Mouse (Mus musculus): ENCODE measurements at regions not wholly inside any gene's neighbourhood (a gene's known extent, or its start where the extent isn't known, plus 50 kb on each side); places are given as distances from the start of the nearest gene placed in this dataset.
A peak's percentile ranks its signal among the peaks of the same experiment; 100 is the strongest.
"Not testable (repeated sequence)": the region's sequence is repeated elsewhere in the genome, so short reads cannot be mapped to it uniquely, and the experiment has no call there.

DNA sequence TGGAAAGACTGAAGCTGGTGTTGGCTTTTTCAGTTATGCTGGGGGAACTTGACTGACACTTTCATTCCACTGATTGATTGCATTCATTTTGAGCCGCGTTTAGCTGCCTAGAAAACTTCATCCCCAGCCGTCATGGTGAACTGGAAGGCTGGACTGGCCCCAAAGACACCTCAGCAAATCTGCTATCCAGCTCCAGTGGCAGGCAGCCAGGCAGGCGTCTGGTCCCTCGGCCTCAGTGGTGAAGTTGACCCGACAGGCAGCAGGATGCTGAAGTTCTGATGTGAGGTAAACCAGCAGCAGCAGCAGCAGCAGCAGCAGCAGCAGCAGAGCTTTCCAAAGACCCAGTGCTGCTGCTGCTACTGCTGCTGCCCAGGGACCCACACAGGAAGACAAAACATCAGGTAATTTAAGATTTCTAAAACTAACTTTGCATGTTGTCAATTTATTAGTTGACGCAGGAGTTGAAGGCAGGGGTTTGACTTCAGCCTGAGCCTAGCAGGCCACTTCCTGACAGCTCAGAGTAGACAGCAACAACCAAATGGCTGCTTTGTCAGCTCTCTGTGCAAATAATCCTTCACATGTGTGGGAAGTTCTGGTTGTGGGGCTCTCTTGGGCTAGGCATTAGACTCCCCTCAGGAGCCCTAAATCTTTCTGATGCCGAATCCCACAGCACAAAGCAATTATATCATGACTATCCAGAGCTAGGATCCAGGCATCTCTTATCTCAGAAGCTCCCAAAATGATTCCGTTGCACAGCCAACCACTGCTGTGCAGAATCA, 200.4 kb upstream of the Nhs start:
- DNase-seq (ENCODE audit: low spot score in 2 of 2) = no peak

DNA sequence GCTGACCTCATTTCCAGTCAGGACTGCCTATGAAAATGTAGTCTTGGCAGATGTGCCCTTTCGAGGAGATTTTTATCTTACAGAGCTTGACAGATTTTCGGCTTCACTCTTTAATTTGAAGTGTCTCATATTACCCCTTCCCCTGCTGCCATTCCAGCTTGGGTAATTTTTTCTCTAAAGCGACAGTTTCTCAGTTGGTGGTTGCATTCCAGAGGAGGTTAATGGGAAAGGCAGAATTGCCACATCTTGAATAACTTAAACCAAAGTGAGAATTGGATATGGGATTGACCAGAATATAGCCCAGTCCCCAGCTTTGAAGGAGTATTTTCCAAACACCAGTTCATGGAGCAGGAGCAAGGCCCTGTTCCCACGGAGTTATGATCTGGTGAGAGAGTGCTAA, 188.8 kb upstream of the Nhs start:
- DNase-seq (ENCODE audit: low spot score in 2 of 2) = no peak

DNA sequence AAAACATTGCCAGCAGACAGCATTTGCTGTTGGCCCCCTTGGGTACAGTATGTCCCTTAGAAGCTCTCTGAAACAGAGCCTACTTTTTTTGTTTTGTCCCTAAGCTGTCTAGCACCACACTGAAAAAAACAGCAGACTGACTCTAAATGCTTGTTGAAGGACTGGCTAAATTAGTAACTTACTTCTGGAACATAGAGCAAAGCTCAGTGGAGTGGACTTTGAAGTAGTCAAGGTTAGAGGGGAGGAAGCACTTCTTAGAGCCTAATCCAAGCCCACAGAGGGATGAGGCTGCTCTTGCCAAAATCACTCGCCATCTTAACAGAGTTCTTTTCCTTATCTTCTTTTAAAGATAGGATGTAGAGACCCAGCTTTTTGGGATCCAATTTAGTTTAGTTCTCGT, 188.4 kb upstream of the Nhs start:
- no peak for DNase-seq (ENCODE audit: low spot score in 2 of 2)

DNA sequence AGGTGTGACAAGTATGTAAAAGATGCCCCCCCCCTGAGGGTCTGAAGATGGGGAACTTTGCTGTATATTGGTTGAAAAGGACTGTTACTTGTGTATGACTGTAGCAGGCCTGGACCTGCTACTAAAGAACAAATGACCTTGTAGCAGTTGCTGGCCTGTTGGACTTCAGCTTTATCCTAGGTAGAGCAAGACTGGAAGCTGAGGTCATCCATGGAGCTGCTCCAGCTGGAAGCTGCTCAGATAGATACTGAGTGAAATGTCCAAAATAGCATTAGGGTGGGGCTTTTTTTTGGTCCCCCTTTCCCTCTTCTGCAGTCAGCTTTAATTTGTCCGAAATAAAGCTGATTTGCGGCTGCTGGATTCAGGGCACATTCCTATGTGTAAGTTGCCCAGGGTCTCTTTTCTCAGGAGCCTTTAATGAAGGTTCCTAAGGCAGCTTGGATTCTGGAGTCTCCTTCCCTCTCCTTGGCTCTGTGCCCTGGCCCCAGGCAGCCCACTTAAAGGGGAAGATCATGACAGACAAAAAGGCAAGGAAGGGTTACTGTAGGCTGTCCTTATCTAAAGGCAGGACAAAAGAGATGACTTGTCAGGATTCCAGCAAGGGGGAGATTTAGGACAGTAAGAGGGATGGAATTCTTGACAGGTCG, 186.1 kb upstream of the Nhs start:
- DNase-seq (ENCODE audit: low spot score in 2 of 2) = no peak

DNA sequence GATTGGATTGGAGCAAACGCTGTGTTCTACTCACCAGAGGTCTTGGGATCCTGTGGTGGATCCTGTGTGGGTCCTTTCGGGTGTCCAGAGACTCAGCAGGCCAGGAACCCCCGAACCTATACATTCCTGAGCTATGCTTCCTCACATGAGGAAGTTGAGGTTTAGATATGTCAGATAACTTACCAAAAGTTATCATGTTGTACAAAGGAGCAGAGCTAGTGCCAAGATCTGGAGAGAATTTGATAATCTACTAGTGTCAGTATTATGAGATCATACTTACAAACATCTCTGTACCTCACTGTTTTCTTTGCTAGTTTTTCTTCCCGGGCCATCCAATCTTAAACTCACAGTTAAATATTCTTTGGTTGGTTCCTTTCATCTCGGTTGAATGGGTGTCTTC, 172.6 kb upstream of the Nhs start:
- DNase-seq (ENCODE audit: low spot score in 2 of 2) = no peak

DNA sequence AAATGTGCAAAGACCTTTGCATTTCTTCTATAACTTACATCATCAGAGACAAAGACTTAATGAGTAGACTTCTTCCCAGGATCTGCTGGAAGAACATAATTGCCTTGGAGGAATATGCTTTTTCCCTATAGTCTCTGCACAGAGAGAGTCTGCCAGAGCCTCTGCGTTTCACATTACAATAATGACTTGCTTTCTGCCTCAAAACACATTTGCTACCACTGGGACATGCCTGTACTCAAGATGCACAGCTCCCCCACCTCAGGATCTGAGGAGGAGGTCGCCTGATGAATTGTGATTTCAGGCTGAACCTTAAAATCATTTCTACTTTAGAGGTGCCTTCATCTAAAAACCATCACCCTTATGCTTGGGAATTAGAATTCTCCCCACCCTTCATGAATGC, 148.1 kb upstream of the Nhs start:
- no peak for DNase-seq (ENCODE audit: low spot score in 2 of 2)

DNA sequence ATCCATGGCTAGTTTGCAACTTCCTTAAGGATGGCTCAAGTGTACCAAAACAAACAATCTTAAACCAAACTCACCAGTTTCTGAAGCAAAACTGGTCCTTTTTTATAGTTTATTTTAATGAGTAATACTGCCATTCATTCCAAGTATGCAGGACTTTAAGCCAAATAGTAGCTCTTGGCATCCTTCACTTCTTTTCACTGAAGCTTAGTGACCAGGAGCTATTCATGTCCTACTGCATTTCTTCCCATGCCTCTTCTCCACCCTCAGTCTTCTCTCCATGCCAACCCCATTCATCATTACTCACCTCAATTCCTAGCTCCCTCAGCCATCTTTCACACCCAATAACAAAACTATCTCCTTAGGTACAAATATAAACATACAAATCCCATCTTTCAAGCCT, 144.6 kb upstream of the Nhs start:
- DNase-seq (ENCODE audit: low spot score in 2 of 2) = no peak

DNA sequence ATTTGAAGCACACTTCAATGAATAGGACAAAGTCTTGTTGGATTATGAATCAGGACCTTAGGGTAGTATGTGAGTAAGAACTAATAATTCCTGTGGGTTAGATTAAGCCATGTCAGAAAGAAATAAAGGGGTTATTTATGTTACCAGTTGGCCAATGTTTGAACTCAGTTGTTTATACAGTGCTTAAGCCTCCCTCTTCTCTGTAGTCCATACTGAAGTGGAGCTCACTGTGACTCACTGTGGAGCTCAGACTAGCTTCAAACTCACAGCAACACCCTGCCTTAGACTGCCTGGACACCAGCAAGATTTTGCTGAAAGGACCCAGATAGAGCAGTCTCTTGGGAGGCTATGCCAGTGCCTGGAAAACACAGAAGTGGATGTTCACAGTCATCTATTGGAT, 143.3 kb upstream of the Nhs start:
- DNase-seq (ENCODE audit: low spot score in 2 of 2) = no peak

DNA sequence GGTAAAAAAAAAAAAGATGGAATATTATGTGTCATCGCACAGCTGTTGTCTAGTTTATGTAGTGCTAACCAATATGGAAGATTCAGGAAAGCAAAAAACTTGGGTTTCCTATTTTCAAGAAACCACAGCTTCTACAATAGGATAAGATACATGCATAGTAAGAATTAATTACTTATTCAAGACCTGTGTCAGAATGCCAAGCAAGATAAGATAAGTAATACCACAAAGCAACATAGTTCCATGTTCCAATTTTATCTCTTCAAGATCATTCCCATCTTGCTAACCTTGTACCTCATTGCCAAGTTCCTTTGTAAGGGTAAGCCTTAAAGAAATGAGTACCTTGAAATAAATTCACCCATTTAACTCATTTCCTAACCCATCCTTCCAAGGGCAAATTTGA, 131.7 kb upstream of the Nhs start:
- no peak for DNase-seq (ENCODE audit: low spot score in 2 of 2)

DNA sequence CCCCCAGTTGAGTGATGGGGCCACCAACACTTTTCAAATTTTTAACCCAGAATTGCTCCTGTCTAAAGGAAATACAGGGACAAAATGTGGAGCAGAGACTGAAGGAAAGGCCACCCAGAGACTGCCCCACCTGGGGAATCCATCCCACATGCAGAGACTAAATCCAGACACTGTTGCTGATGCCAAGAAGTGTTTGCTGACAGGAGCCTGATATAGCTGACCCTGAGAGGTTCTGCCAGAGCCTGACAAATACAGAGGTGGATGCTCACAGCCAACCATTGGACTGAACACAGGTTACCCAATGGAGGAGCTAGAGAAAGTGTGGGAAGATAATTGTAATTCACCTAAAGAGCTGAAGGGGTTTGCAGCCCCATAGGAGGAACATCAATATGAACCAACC, 126.6 kb upstream of the Nhs start:
- not testable (repeated sequence) for DNase-seq (ENCODE audit: low spot score in 2 of 2)

DNA sequence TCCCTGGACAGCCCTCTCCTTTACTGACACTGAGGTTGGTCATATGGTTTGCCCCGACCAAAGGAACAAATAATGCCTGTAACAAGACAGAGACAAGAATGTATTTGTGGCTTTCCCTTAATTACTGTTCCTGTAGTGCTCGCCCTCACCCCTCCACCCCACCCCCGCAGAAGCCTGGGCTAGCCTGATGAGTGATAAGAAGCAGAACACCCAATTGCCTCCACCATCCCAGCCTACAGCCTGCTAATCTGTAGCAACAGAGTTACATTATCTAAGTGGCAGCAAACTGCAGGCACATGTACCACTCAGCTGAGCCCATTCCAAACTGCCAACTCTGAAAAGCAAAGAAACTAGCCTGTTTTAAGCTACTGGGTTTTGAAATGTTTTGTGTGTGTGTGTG, 124.7 kb upstream of the Nhs start:
- no peak for DNase-seq (ENCODE audit: low spot score in 2 of 2)

DNA sequence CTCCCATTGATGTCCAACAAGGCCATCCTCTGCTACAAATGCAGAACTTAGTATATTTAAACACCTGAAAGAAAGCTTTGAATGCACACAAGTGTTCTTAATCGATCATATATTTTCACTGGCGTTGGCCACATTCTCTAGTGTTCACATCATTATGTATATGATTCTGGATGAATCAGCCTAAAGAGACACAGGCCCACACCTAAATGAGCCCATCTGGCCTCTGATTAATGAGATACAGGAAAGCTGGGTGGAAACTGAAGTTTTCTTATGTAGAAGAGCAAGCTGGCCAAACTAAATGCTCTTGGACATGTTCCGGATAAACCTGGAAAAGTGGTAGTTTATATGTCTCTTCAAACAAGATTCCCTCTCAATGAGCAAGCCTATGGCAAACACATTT, 123.2 kb upstream of the Nhs start:
- no peak for DNase-seq (ENCODE audit: low spot score in 2 of 2)

DNA sequence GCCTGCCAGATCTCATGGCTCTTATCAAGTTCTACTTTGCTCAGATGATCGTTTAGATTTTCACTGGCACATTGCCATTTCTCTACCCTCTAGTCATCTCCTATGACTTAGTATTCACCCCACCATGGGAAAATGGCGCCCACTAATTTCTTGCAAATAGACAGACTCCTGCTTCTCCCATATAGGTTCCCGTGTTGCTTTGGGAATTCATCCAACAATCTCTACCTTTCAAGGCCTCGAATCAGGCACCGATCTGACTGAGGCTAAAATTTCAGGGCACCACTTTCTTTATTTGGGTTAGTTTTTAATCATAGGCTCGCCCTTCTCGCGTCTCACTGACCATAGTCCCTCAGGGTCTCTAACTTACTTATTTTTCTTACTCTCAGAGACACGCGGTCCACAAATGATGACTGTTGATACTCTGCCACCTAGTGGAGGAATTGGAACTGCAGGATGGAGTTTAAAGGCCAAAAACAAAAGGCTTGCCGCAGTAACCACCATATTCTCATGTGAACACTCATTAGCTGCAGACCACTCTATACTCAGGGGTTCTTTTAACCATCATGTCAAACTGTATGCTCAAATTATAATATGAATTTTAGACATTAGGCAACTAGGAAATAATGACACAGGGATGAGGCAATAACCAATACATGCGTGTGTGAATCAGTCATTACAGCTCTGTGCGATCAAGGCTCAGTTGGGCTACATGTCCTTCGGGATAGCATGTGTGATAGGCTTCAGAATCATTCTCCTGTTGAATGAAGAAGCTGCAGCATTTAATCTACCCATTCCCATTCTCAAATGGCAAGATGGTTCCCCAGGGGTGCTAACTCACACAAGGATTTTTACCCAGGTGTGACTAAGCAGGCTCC, 119.5 kb upstream of the Nhs start:
- DNase-seq (ENCODE audit: low spot score in 2 of 2) = peak; percentile 5 to 44

DNA sequence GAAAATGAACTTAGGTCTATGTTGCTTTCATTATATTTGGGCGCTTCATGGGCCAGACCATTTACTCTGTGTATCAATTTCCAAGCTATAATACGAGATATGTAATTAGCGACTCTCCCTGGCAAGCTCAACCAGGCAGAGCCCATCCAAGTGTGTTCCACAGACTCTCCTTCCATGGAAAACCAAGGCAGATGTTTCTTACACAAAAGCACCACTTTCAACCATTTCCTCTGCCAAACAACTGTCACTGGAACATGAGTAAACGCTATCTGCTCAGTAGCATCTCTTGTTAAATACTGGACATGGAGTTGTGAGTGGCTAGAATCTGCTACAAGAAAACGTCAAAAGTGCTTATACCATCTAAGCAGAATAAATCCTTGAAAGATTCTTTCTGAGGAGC, 115.1 kb upstream of the Nhs start:
- DNase-seq (ENCODE audit: low spot score in 2 of 2) = no peak

DNA sequence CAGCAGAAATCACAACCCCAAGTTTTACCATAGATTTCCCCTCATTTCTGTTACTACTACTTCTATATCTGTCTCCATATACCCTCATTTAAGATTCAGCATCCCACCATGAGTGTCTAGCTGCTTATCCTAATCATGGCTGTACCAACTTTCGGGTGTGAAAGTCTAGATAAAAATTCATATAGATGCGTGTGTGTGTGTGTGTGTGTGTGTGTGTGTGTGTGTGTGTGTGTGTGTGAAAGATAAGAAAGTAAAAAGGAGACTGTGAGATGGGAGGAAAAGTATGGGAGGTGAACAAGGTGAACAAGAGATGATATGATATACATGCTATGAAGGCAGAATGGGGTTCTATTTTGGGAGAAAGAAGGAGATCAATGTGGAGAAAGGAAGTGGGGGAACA, 111.7 kb upstream of the Nhs start:
- DNase-seq (ENCODE audit: low spot score in 2 of 2) = no peak

DNA sequence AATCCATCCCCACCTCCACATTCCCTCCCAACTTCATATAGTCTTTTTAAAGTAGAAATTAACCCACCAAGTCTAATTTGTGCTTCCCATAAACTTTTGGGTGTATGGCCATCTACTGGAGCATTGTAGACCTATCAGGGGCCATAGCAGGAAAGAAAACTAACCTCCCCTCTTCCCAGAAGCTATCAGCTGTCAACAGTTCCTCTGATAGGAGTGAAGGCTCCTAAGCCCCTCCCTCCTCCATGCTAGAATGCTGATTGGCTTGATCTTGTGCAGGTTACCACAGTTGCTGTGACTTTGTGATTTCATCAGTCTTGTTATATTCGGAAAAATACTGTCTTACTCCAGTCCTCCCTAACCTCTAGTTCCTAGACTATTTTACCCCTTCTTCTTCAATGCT, 109.4 kb upstream of the Nhs start:
- no peak for DNase-seq (ENCODE audit: low spot score in 2 of 2)

DNA sequence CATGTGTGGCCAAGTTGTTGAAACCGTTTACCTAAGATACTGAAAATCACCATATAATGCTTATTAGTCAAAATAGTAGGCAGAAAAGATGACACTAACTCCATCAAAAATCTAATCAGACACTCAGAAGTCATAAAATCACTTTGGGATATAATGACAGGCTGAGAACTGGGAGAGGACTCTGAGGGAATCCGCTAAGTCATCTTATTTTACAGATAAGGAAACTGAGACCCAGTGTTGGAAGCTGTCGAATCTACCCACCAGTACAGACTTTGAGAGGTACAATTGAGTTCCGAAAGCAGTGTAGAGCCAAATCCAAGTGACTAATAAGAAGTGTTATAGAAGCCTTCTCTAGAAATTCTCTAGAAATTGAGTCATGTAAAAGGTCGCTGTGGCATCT, 108.6 kb upstream of the Nhs start:
- DNase-seq (ENCODE audit: low spot score in 2 of 2) = no peak

DNA sequence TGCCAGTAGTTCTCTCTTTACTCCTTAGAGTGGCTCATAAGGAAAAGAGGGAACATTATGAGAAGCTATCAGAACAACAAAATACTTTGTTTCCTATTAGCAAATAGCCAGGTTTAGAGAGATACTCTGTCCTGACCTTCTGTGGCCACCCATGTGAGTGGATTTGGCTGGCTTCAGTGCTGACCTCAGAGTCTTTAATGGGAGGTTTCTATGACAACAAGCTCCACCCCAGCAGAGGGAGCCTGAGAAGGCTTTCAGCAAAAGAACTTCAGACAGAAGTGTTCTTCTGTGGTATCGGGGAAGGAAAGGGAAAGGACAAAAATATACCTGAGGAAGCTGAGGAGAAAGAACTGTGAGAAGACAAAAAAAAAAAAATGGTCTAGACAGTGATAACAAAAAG, 108.1 kb upstream of the Nhs start:
- no peak for DNase-seq (ENCODE audit: low spot score in 2 of 2)

DNA sequence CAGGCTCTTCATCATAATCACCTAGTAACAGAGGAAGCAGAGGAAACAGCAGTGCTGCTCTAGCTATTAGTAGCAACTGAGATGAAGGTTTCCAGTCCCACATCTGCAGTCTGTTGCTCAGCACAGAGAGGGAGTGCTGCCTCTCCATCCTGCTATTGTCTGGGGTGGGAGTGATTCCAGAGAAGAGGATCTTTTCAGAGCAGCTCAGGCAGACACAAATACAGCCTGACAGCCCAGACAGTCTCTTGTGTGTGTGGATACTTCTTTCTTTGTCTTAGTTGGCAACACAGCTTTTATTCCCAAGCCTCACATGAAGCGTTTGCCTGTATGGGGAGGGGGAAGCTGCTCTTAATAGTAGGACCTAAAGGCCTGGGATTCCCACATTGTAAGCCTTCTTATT, 107.2 kb upstream of the Nhs start:
- DNase-seq (ENCODE audit: low spot score in 2 of 2) = no peak

DNA sequence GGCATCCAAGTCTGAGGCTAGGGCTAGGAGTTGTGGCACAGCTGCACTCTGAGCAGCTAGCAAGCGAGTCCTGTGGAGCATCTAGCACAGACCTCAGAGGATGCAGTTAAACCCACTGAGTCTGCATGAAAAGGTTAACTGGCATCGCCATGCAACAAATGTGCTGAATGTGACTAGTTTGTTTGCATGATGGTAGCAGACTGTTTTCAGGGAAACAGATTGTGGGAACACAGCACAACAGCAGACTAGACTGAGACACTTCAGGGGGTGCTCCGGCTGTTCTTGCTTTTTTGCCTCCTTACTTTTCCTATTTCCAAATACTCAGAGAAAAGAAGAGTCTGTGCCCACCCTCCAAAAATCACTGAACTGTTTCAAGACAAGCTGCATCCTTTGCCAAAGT, 97.9 kb upstream of the Nhs start:
- DNase-seq (ENCODE audit: low spot score in 2 of 2) = peak in 1 of 2 experiments; percentile 3

DNA sequence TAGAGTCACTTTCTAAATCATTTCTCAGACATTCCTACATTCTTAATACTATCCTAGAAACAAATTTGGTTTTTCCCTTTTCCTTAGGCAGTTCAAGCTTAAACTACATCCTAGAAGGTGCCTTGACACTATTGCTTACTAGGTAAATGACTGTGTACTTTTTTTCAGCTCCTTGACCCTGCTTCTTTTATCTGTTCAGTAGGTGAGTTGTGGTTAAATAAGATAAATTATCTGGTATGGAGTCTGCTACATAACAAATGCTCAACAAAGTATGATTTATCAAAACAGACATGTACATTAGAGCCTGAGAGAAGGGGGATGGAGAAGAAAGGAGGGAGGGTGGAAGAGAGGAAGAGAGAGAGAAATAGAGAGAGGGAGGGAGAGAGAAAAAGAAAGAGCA, 96.3 kb upstream of the Nhs start:
- DNase-seq (ENCODE audit: low spot score in 2 of 2) = no peak

DNA sequence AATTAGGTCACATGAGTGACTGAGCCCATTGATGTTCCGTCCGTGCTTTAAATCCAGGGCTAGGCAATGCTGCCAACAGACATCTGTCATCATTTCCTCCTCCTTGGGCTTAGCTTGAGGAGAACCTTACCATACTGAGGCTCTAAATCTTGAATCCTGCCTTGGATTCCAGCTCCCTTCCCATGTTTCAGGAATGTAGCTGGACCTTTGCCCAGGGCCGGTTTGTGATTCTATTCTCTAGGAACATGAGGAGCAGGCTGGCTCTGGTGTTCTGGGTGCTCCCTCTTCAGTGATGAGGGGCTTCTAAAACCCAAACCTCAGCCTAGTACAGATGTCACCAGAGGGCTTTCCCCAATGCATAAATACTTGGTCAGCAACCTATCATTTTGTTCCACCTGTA, 81.8 kb upstream of the Nhs start:
- no peak for DNase-seq (ENCODE audit: low spot score in 2 of 2)

DNA sequence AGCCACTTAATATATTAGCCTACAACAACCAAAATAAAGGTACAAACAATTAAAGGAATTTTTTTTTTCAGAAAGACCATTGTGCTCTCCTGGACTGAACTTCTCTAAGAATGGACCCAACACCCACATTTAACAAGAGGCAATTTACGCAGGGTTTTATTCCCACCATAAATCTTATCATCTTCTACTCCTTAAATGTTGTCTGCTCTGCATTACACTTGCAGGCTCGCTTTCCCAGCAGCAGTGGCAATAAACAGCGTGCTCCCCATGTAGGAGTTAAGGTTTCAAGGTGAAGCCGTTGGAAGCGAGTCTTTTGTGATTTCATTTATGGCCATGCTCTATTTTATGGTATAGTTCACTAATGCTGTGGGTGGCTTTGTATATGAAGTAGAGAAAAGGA, 76.0 kb upstream of the Nhs start:
- no peak for DNase-seq (ENCODE audit: low spot score in 2 of 2)

Measured in layer of hippocampus, adult 8-10 months (tissue).